Mouse (Mus musculus) C2C12 (cell line): ENCODE data around the gene Zfp941. TPM values are rescaled to one million over a fixed set of nuclear protein-coding genes. Genes with fewer than 3 reads are reported as not detected.

Experiments used
- H3K27me3 ChIP-seq: one replicate; pipeline ENCODE4 v1.6.1; 2011; ENCODE audit not compliant: control insufficient read depth, insufficient read depth, insufficient read length
- H3K36me3 ChIP-seq: one replicate; pipeline ENCODE4 v1.6.1; 2011; ENCODE audit not compliant: control insufficient read depth, insufficient read depth
- H3K4me3 ChIP-seq: one replicate; pipeline ENCODE4 v1.5.1; 2011; ENCODE audit warnings: mild to moderate bottlenecking, control low read depth; ENCODE audit not compliant: poor library complexity, insufficient read depth, severe bottlenecking
- H3K79me2 ChIP-seq: one replicate; pipeline ENCODE4 v1.6.1; 2011; ENCODE audit not compliant: control insufficient read depth, insufficient read depth
- H3K79me3 ChIP-seq: one replicate; pipeline ENCODE4 v1.6.1; 2011; ENCODE audit warnings: low read depth, control low read depth
- H3ac ChIP-seq: one replicate; pipeline ENCODE3; 2011; ENCODE audit warnings: low read depth; ENCODE audit not compliant: control insufficient read depth, insufficient read length
- CEBPB ChIP-seq: IDR thresholded peaks from one replicate; pipeline ENCODE4 v1.6.1; 2011; ENCODE audit warnings: low read depth, mild to moderate bottlenecking, control low read depth, moderate library complexity
- CTCF ChIP-seq: IDR thresholded peaks from one replicate; pipeline ENCODE4 v1.5.1; 2011; ENCODE audit not compliant: control insufficient read depth, insufficient read depth, insufficient read length
- FOSL1 ChIP-seq: IDR thresholded peaks from one replicate; pipeline ENCODE4 v1.8.0; 2011; ENCODE audit warnings: mild to moderate bottlenecking, low read length; ENCODE audit not compliant: poor library complexity, insufficient read depth, severe bottlenecking
- MAX ChIP-seq: IDR thresholded peaks from one replicate; pipeline ENCODE4 v1.6.1; 2011; ENCODE audit warnings: mild to moderate bottlenecking, control low read depth
- MYOD1 ChIP-seq: IDR thresholded peaks from one replicate; pipeline ENCODE4 v1.6.1; 2011; ENCODE audit warnings: low read depth; ENCODE audit not compliant: control insufficient read depth, insufficient read length
- MYOG ChIP-seq: IDR thresholded peaks from one replicate; pipeline ENCODE4 v1.6.1; 2011; ENCODE audit not compliant: control insufficient read depth, insufficient read length; ENCODE audit errors: extremely low read depth
- USF1 ChIP-seq: IDR thresholded peaks from one replicate; pipeline ENCODE4 v1.6.1; 2011; ENCODE audit warnings: low read depth, mild to moderate bottlenecking, control low read depth, moderate library complexity
- polyA plus RNA-seq: library from polyadenylated mRNA; unstranded; fragments of >200 nt; fragmentation: generic; extraction: Trizol; gene quantifications from one replicate; pipeline ENCODE4 v1.2.1, GENCODE M21; 2012; ENCODE audit warnings: missing spikeins

Gene Zfp941
- polyA plus RNA-seq, 1 experiment: 0.18 TPM

- H3ac ChIP-seq: no peak overlapping the region
- H3K79me2 ChIP-seq: no peaks in the 10 kb centered on the region
- H3K36me3 ChIP-seq: no peaks in the 10 kb centered on the region
- no peaks in the 10 kb centered on the region for H3K79me3 ChIP-seq
- no peaks in the 10 kb centered on the region for H3K27me3 ChIP-seq
- TF ChIP-seq MAX: no peak
- H3K4me3 ChIP-seq: no peak overlapping the region
These were observed 699 bp downstream of the Zfp941 start for GRCm38 (mm10) chr7:140821305-140821652.

- Histone ChIP-seq H3K4me3 (no peak overlapping the region), H3K79me3 (no peaks in the 10 kb centered on the region), H3ac (no peak overlapping the region), H3K36me3 (no peaks in the 10 kb centered on the region), H3K27me3 (no peaks in the 10 kb centered on the region), H3K79me2 (no peaks in the 10 kb centered on the region)
- TF ChIP-seq MYOD1 (no peak), MYOG (no peak), MAX (no peak), CEBPB (no peak), FOSL1 (no peak), USF1 (no peak), CTCF (no peak)
These were observed 1.8 kb downstream of the Zfp941 start for GRCm38 (mm10) chr7:140820173-140820572.

GRCm38 (mm10) chr7:140812850-140813249 lies 9.1 kb downstream of the Zfp941 start:
- Histone ChIP-seq H3K79me2 (no peaks in the 10 kb centered on the region), H3K27me3 (no peaks in the 10 kb centered on the region), H3K36me3 (no peaks in the 10 kb centered on the region), H3ac (no peak overlapping the region), H3K79me3 (no peaks in the 10 kb centered on the region), H3K4me3 (no peak overlapping the region)
- TF ChIP-seq CEBPB: no peak
- no peak for TF ChIP-seq FOSL1
- no peak for TF ChIP-seq CTCF
- TF ChIP-seq MAX: no peak
- TF ChIP-seq USF1: no peak
- no peak for TF ChIP-seq MYOG
- no peak for TF ChIP-seq MYOD1

GRCm38 (mm10) chr7:140811714-140812113 lies 10.3 kb downstream of the Zfp941 start:
- Histone ChIP-seq H3K79me3 (no peaks in the 10 kb centered on the region), H3K79me2 (no peaks in the 10 kb centered on the region), H3ac (no peak overlapping the region), H3K4me3 (no peak overlapping the region), H3K27me3 (no peaks in the 10 kb centered on the region), H3K36me3 (no peaks in the 10 kb centered on the region)
- TF ChIP-seq CTCF (no peak), MAX (no peak), CEBPB (no peak), MYOD1 (no peak), USF1 (no peak), MYOG (no peak), FOSL1 (no peak)

- TF ChIP-seq MAX: no peak
- TF ChIP-seq MYOD1: no peak
- no peak for TF ChIP-seq USF1
- TF ChIP-seq CTCF: no peak
- TF ChIP-seq CEBPB: no peak
- TF ChIP-seq MYOG: no peak
- no peak for TF ChIP-seq FOSL1
- Histone ChIP-seq H3K79me2 (no peaks in the 10 kb centered on the region), H3ac (no peak overlapping the region), H3K4me3 (no peak overlapping the region), H3K36me3 (no peaks in the 10 kb centered on the region), H3K27me3 (no peaks in the 10 kb centered on the region), H3K79me3 (no peaks in the 10 kb centered on the region)
These were observed 11.5 kb downstream of the Zfp941 start for GRCm38 (mm10) chr7:140810496-140810895.

- H3K4me3 ChIP-seq: no peak overlapping the region
- H3K27me3 ChIP-seq: peaks cover under 1% of the 10 kb centered on the region
- H3ac ChIP-seq: no peak overlapping the region
- no peak for TF ChIP-seq MYOD1
- TF ChIP-seq MAX: no peak
- no peak for TF ChIP-seq MYOG
- TF ChIP-seq FOSL1: no peak
- TF ChIP-seq CTCF: no peak
- no peak for TF ChIP-seq USF1
- TF ChIP-seq CEBPB: no peak
- no peaks in the 10 kb centered on the region for H3K79me2 ChIP-seq
- H3K79me3 ChIP-seq: no peaks in the 10 kb centered on the region
- H3K36me3 ChIP-seq: no peaks in the 10 kb centered on the region
These were observed 16.3 kb downstream of the Zfp941 start for GRCm38 (mm10) chr7:140805704-140806103.
